8 mouse cellular contexts compared by ENCODE assay signal in genomic region chr17:35665957-35666515, GRCm38 (mm10). TPM values are rescaled to one million over a fixed set of nuclear protein-coding genes. Genes with fewer than 3 reads are reported as not detected.
DNase-seq lines count a peak whose midpoint lies in the region; ATAC-seq and TF ChIP-seq lines count a peak whose summit lies in the region.
"Had no signal": no experiment of that assay in that cellular context is flagged by ENCODE, and none has a peak within 500 bp of the region (broad histone marks: within the 10 kb centered on the region; RNA-seq: fewer than 3 reads in every experiment).

No protein-coding gene starts in this region.

- DNase-seq in left cerebral cortex, adult 18-20 months (ENCODE audit: low spot score in 2 of 2) = peak; percentile 44 to 47
- no peak for DNase-seq in left cerebral cortex, adult 11 months (ENCODE audit: low spot score)
- peak; percentile 29 for DNase-seq in Muller cell, postnatal 12 days (ENCODE audit: inconsistent ontology term)
- peak; percentile 63 for DNase-seq in embryonic facial prominence, embryonic 14.5 days (ENCODE audit: low spot score)
- peak; percentile 47 for DNase-seq in large intestine, adult 2 months (ENCODE audit: low read depth, low spot score)
- no peak for DNase-seq in midbrain, postnatal 0 days (ENCODE audit: low spot score)
- DNase-seq in natural killer cell, adult 2 months (ENCODE audit: low spot score in 2 of 2) = no peak

- TF ChIP-seq CTCF in midbrain, postnatal 0 days (IDR thresholded peaks at IDR 0.05) = peak; percentile 56

- H3K4me1 ChIP-seq in embryonic facial prominence, embryonic 14.5 days (ENCODE audit: control insufficient read depth, insufficient read depth, low read length) = no peaks in the 10 kb centered on the region; the same call in 1 of the 2 replicates
- 0 out of 2 replicates have a peak, but pooled peaks cover 4% of the 10 kb centered on the region for H3K4me1 ChIP-seq in midbrain, postnatal 0 days (ENCODE audit: insufficient read depth, low read length)

- no peak overlapping the region for H3K27ac ChIP-seq in embryonic facial prominence, embryonic 14.5 days (replicated peaks; ENCODE audit: low read depth, low read length)
- no peak overlapping the region for H3K27ac ChIP-seq in midbrain, postnatal 0 days (ENCODE audit: low read depth, low read length)

- H3K9ac ChIP-seq in embryonic facial prominence, embryonic 14.5 days (ENCODE audit: low read depth, low read length) = peak overlapping the region; percentile 89; the same call in 1 of the 2 replicates
- H3K9ac ChIP-seq in midbrain, postnatal 0 days (replicated peaks; ENCODE audit: low read length, poor library complexity, severe bottlenecking) = no peak overlapping the region

- no peak overlapping the region for H3K4me3 ChIP-seq in embryonic facial prominence, embryonic 14.5 days (ENCODE audit: low read depth, low read length)
- H3K4me3 ChIP-seq in midbrain, postnatal 0 days (ENCODE audit: low read depth, low read length) = no peak overlapping the region

- H3K9me3 ChIP-seq in embryonic facial prominence, embryonic 14.5 days (ENCODE audit: control insufficient read depth, low read length) = no peaks in the 10 kb centered on the region
- no peaks in the 10 kb centered on the region for H3K9me3 ChIP-seq in midbrain, postnatal 0 days (ENCODE audit: low read length)

- ATAC-seq in embryonic facial prominence, embryonic 14.5 days (ENCODE audit: low read depth) = no peak
- ATAC-seq in midbrain, postnatal 0 days (ENCODE audit: low FRiP score) = no peak

- peaks cover 41% of the 10 kb centered on the region for H3K36me3 ChIP-seq in embryonic facial prominence, embryonic 14.5 days (ENCODE audit: control insufficient read depth, insufficient read depth, low read length)
- peaks cover 30% of the 10 kb centered on the region for H3K36me3 ChIP-seq in midbrain, postnatal 0 days (ENCODE audit: insufficient read depth, low read length)

- WGBS in embryonic facial prominence, embryonic 14.5 days = 77% methylated on average over 17 of the region's 17 CpGs
- 64% methylated on average over 17 of the region's 17 CpGs for WGBS in large intestine, adult 2 months
- WGBS in midbrain, postnatal 0 days = 80% methylated on average over 17 of the region's 17 CpGs

- no peaks in the 10 kb centered on the region for H3K27me3 ChIP-seq in embryonic facial prominence, embryonic 14.5 days (replicated peaks; ENCODE audit: control insufficient read depth, insufficient read depth, low read length)
- H3K27me3 ChIP-seq in midbrain, postnatal 0 days (ENCODE audit: insufficient read depth, low read length) = no peaks in the 10 kb centered on the region

- peak overlapping the region; percentile 92; the same call in 1 of the 2 replicates for H3K4me2 ChIP-seq in embryonic facial prominence, embryonic 14.5 days (ENCODE audit: low read depth, low read length)
- H3K4me2 ChIP-seq in midbrain, postnatal 0 days (ENCODE audit: low read depth, low read length, poor library complexity, severe bottlenecking) = no peak overlapping the region

RNA-seq across cellular contexts. Expression of gene Vars2, which starts 1.4 kb away (rescaled TPM):
- 10 to 100 TPM; 34.3 to 35.1 TPM for total RNA-seq in left cerebral cortex, adult 18-20 months (2021)
- 14.2 and 15.1 TPM in 2 replicates for polyA plus RNA-seq in embryonic facial prominence, embryonic 14.5 days (2014; fragmentation: Nextera tagmentation; extraction: Ambion mirVana)
- 20.3 and 25.1 TPM in 2 replicates for polyA plus RNA-seq in large intestine, adult 2 months (2012; rRNA removed)
- 43.0 and 49.2 TPM in 2 replicates for total RNA-seq in midbrain, postnatal 0 days (2014; rRNA removed)
- 13.8 and 15.9 TPM in 2 replicates for polyA plus RNA-seq in midbrain, postnatal 0 days (2015; fragmentation: Nextera tagmentation; extraction: Ambion mirVana)

RNA-seq across cellular contexts. Expression of gene Gtf2h4, which starts 7.5 kb away (rescaled TPM):
- 10 to 100 TPM; 26.7 to 37.5 TPM for total RNA-seq in left cerebral cortex, adult 18-20 months (2021)
- 34.8 and 35.3 TPM in 2 replicates for polyA plus RNA-seq in embryonic facial prominence, embryonic 14.5 days (2014; fragmentation: Nextera tagmentation; extraction: Ambion mirVana)
- polyA plus RNA-seq in large intestine, adult 2 months (2012; rRNA removed) = 30.3 and 31.1 TPM in 2 replicates
- total RNA-seq in midbrain, postnatal 0 days (2014; rRNA removed) = 20.6 and 27.7 TPM in 2 replicates
- 17.8 and 18.4 TPM in 2 replicates for polyA plus RNA-seq in midbrain, postnatal 0 days (2015; fragmentation: Nextera tagmentation; extraction: Ambion mirVana)

RNA-seq across cellular contexts. Expression of gene Mucl3, which starts 22.5 kb away (rescaled TPM):
- total RNA-seq in left cerebral cortex, adult 18-20 months (2021) = not detected
- 0.08 TPM in 2 replicates for polyA plus RNA-seq in embryonic facial prominence, embryonic 14.5 days (2014; fragmentation: Nextera tagmentation; extraction: Ambion mirVana)
- 0.26 TPM in 1 of 2 replicates, not detected in the other for polyA plus RNA-seq in large intestine, adult 2 months (2012; rRNA removed)
- total RNA-seq in midbrain, postnatal 0 days (2014; rRNA removed) = 0.77 TPM in 1 of 2 replicates, not detected in the other
- polyA plus RNA-seq in midbrain, postnatal 0 days (2015; fragmentation: Nextera tagmentation; extraction: Ambion mirVana) = not detected in 2 replicates
- total RNA-seq: layer of hippocampus, postnatal 10 days had no signal

RNA-seq across cellular contexts. Expression of gene Ddr1, which starts 38.4 kb away (rescaled TPM):
- total RNA-seq in left cerebral cortex, adult 18-20 months (2021) = 10 to 100 TPM; 49.0 to 51.5 TPM
- 50.6 and 54.1 TPM in 2 replicates for polyA plus RNA-seq in embryonic facial prominence, embryonic 14.5 days (2014; fragmentation: Nextera tagmentation; extraction: Ambion mirVana)
- polyA plus RNA-seq in large intestine, adult 2 months (2012; rRNA removed) = 39.0 and 48.9 TPM in 2 replicates
- total RNA-seq in midbrain, postnatal 0 days (2014; rRNA removed) = 82.8 and 100 TPM in 2 replicates
- 48.5 and 49.3 TPM in 2 replicates for polyA plus RNA-seq in midbrain, postnatal 0 days (2015; fragmentation: Nextera tagmentation; extraction: Ambion mirVana)

RNA-seq across cellular contexts. Expression of gene Gm9573, which starts 39.6 kb away (rescaled TPM):
- total RNA-seq in left cerebral cortex, adult 18-20 months (2021) = not detected
- polyA plus RNA-seq in embryonic facial prominence, embryonic 14.5 days (2014; fragmentation: Nextera tagmentation; extraction: Ambion mirVana) = 0.04 TPM in 1 of 2 replicates, not detected in the other
- not detected in 2 replicates for polyA plus RNA-seq in large intestine, adult 2 months (2012; rRNA removed)
- not detected in 2 replicates for total RNA-seq in midbrain, postnatal 0 days (2014; rRNA removed)
- not detected in 2 replicates for polyA plus RNA-seq in midbrain, postnatal 0 days (2015; fragmentation: Nextera tagmentation; extraction: Ambion mirVana)
- total RNA-seq: layer of hippocampus, postnatal 10 days had no signal

Comparison
In these comparisons a context has a peak if more than half of its experiments do, and no peak if none do; other contexts are left out.
1. DNase-seq: peak in left cerebral cortex, adult 18-20 months (2 of 2), Muller cell, postnatal 12 days (single experiment), embryonic facial prominence, embryonic 14.5 days (single experiment) and large intestine, adult 2 months (single experiment); none in left cerebral cortex, adult 11 months (single experiment), midbrain, postnatal 0 days (single experiment) and natural killer cell, adult 2 months (0 of 2).